Mouse (Mus musculus) limb, embryonic 12.5 days (tissue): ENCODE measurements around the gene Bicc1. TPM values are rescaled to one million over a fixed set of nuclear protein-coding genes. Genes with fewer than 3 reads are reported as not detected.

Experiments
- ATAC-seq: fragments of 200-750 bp; cut with Nextera tagmentation; 2 replicates; pipeline ENCODE4 v1.8.0; 2017; ENCODE audit warnings: low read depth, moderate TSS enrichment; ENCODE audit not compliant: insufficient number of reproducible peaks, insufficient read depth, low FRiP score, low TSS enrichment
- H3K27ac ChIP-seq: fragments of 300-500 bp; sonication (generic); 2 replicates; pipeline ENCODE4 v1.5.1; 2016; ENCODE audit warnings: mild to moderate bottlenecking, moderate library complexity
- H3K27me3 ChIP-seq: fragments of 300-500 bp; sonication (generic); 2 replicates; pipeline ENCODE4 v1.6.1; 2016; ENCODE audit warnings: mild to moderate bottlenecking, moderate library complexity
- H3K36me3 ChIP-seq: fragments of 300-500 bp; sonication (generic); 2 replicates; pipeline ENCODE4 v1.6.1; 2016; ENCODE audit warnings: mild to moderate bottlenecking, moderate library complexity
- H3K4me1 ChIP-seq: fragments of 300-500 bp; sonication (generic); replicated peaks from 2 replicates; pipeline ENCODE4 v1.6.1; 2016
- H3K4me2 ChIP-seq: fragments of 300-500 bp; sonication (generic); 2 replicates; pipeline ENCODE4 v1.6.1; 2016; ENCODE audit warnings: mild to moderate bottlenecking, moderate library complexity
- H3K4me3 ChIP-seq: fragments of 300-500 bp; sonication (generic); replicated peaks from 2 replicates; pipeline ENCODE4 v1.5.1; 2016; ENCODE audit warnings: mild to moderate bottlenecking
- H3K9ac ChIP-seq: fragments of 300-500 bp; sonication (generic); replicated peaks from 2 replicates; pipeline ENCODE4 v1.6.1; 2016; ENCODE audit warnings: mild to moderate bottlenecking, moderate library complexity
- H3K9me3 ChIP-seq: fragments of 300-500 bp; sonication (generic); 2 replicates; pipeline ENCODE4 v1.6.1; 2016; ENCODE audit warnings: mild to moderate bottlenecking, moderate library complexity
- WGBS: fragments of 180-500 bp; shearing (Covaris S2); methylation state at CpG from one replicate; pipeline ENCODE4 v1.1.7; 2016; 5-methylcytosine and 5-hydroxymethylcytosine counted together
- polyA plus RNA-seq: library from polyadenylated mRNA; unstranded; fragments of >200 nt; fragmentation: Nextera tagmentation; extraction: Ambion mirVana; gene quantifications from 2 replicates; pipeline ENCODE4 v1.2.1, GENCODE M21; 2016

Bicc1 gene
- polyA plus RNA-seq, 1 experiment from 2014 or later = 15.6 TPM

DNA sequence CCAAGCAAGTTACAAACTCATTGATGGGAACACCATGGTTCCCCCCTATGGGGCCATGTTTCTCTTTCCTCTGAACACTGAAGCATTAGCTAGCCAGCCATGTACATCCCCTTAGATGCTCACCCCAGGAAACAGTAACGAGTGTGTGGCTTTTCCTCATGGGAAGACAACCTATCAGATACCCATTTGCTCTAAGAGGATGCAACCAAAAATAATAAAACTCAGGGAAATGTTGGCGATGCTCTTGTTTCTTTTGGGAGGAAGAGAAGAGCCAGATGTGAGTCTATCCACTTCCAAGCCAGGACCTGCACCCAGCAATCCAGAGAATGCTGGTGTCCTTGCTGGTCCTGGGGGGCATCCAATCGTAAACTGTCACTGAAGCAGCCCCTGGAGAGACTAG lies 136.0 kb downstream of the Bicc1 start:
- H3K4me1 ChIP-seq = peaks cover 9% of the 10 kb centered on the region; the same call in 1 of the 2 replicates
- 78% methylated on average over 3 of the region's 3 CpGs for WGBS
- no peaks in the 10 kb centered on the region for H3K27me3 ChIP-seq
- no peak for ATAC-seq
- H3K27ac ChIP-seq = no peak overlapping the region
- no peaks in the 10 kb centered on the region for H3K36me3 ChIP-seq
- H3K4me2 ChIP-seq = no peak overlapping the region
- H3K4me3 ChIP-seq = no peak overlapping the region
- H3K9me3 ChIP-seq = no peaks in the 10 kb centered on the region
- H3K9ac ChIP-seq = no peak overlapping the region

DNA sequence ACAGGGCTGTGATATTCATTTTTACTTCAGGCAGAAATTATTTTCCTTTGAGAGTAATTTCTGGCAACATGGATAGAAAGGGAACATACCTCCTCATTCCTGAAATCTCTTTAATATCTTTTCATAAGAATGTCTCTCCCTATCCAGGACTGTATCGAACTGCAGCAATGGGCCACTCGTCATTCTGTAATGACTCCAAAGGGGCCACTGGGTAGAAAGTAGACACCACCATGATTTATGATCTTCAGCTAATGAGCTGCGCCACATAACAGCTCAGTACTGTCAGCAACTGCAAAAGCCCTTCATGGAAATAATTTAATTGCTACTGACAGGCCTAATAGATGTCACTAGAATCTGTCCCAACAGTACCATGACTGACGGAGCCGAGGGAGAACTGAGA lies 139.0 kb downstream of the Bicc1 start:
- WGBS = 51% methylated on average over 5 of the region's 5 CpGs

GRCm38 (mm10) chr10:71019836-71020235 lies 139.7 kb downstream of the Bicc1 start:
- no peak overlapping the region for H3K4me3 ChIP-seq
- no peaks in the 10 kb centered on the region for H3K36me3 ChIP-seq
- H3K9me3 ChIP-seq = no peaks in the 10 kb centered on the region
- 92% methylated on average over 6 of the region's 6 CpGs for WGBS
- peaks cover 9% of the 10 kb centered on the region; the same call in 1 of the 2 replicates for H3K4me1 ChIP-seq
- H3K27me3 ChIP-seq = no peaks in the 10 kb centered on the region
- H3K4me2 ChIP-seq = no peak overlapping the region
- H3K27ac ChIP-seq = no peak overlapping the region
- ATAC-seq = no peak
- no peak overlapping the region for H3K9ac ChIP-seq

More for the DNA sequence above, 139.0 kb downstream of the Bicc1 start:
- no peak overlapping the region for H3K27ac ChIP-seq
- no peak for ATAC-seq
- no peaks in the 10 kb centered on the region for H3K36me3 ChIP-seq
- H3K9me3 ChIP-seq = no peaks in the 10 kb centered on the region
- H3K4me3 ChIP-seq = no peak overlapping the region
- peaks cover 9% of the 10 kb centered on the region; the same call in 1 of the 2 replicates for H3K4me1 ChIP-seq
- H3K4me2 ChIP-seq = no peak overlapping the region
- H3K9ac ChIP-seq = no peak overlapping the region
- H3K27me3 ChIP-seq = no peaks in the 10 kb centered on the region

- WGBS = 74% methylated on average over 19 of the region's 19 CpGs
- Histone ChIP-seq H3K9me3 (no peaks in the 10 kb centered on the region), H3K27ac (no peak overlapping the region), H3K9ac (no peak overlapping the region), H3K36me3 (no peaks in the 10 kb centered on the region), H3K4me2 (no peak overlapping the region), H3K27me3 (no peaks in the 10 kb centered on the region), H3K4me1 (peaks cover 15% of the 10 kb centered on the region; the same call in 1 of the 2 replicates), H3K4me3 (no peak overlapping the region)
- no peak for ATAC-seq
Measured at GRCm38 (mm10) chr10:71009771-71010496, 149.6 kb downstream of the Bicc1 start.

DNA sequence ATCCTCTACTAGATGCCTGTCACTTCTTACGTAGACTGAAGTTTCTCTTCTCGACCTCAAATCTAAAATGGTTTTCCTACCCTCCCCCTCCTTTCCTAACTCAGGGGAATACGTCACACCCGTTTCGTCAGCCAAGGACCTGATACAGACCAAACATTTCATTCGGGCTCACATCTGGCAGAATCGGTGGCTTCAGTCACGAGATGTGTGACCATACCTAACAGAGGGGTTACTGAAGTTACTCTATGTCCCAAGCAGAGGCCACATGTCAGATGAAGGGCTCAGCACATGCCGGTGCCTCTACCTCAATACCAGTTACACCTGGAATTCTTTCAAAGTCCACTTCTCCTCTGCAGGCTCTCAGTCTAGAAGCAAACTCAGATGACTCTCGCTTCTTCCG lies 150.8 kb downstream of the Bicc1 start:
- WGBS = 87% methylated on average over 11 of the region's 11 CpGs
- Histone ChIP-seq H3K27ac (no peak overlapping the region), H3K4me2 (no peak overlapping the region), H3K4me3 (no peak overlapping the region), H3K4me1 (peaks cover 15% of the 10 kb centered on the region; the same call in 1 of the 2 replicates), H3K36me3 (no peaks in the 10 kb centered on the region), H3K27me3 (no peaks in the 10 kb centered on the region), H3K9ac (no peak overlapping the region), H3K9me3 (no peaks in the 10 kb centered on the region)
- no peak for ATAC-seq

- H3K27ac ChIP-seq = no peak overlapping the region
Measured at GRCm38 (mm10) chr10:71007956-71008355, 151.5 kb downstream of the Bicc1 start.

GRCm38 (mm10) chr10:71007516-71007915 lies 152.0 kb downstream of the Bicc1 start:
- H3K27me3 ChIP-seq = no peaks in the 10 kb centered on the region
- H3K36me3 ChIP-seq = no peaks in the 10 kb centered on the region
- H3K9me3 ChIP-seq = no peaks in the 10 kb centered on the region
- 82% methylated on average over 5 of the region's 5 CpGs for WGBS
- H3K4me3 ChIP-seq = no peak overlapping the region
- H3K4me2 ChIP-seq = no peak overlapping the region
- peaks cover 15% of the 10 kb centered on the region; the same call in 1 of the 2 replicates for H3K4me1 ChIP-seq
- H3K9ac ChIP-seq = no peak overlapping the region
- ATAC-seq = no peak
- no peak overlapping the region for H3K27ac ChIP-seq

More at GRCm38 (mm10) chr10:71007956-71008355, 151.5 kb downstream of the Bicc1 start:
- peaks cover 15% of the 10 kb centered on the region; the same call in 1 of the 2 replicates for H3K4me1 ChIP-seq
- ATAC-seq = no peak
- H3K4me2 ChIP-seq = no peak overlapping the region
- H3K9ac ChIP-seq = no peak overlapping the region
- no peak overlapping the region for H3K4me3 ChIP-seq
- no peaks in the 10 kb centered on the region for H3K9me3 ChIP-seq
- no peaks in the 10 kb centered on the region for H3K36me3 ChIP-seq
- no peaks in the 10 kb centered on the region for H3K27me3 ChIP-seq
- 36% methylated on average over 9 of the region's 9 CpGs for WGBS

DNA sequence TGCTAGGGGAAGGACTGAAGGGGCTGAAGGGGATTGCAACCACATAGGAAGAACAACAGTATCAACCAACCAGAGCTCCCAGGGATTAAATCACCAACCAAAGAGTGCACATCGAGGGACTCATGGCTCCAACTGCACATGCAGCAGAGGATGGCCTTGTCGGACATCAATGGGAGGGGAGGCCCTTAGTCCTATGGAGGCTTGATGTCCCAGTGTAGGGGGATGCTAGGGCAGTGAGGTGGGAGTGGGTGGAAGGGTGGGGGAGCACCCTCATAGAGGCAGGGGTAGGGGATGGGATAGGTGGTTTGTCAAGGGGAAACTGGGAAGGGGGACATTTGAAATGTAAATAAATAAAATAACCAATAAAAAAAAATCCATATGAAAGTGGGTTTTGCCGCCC lies 152.5 kb downstream of the Bicc1 start:
- H3K4me1 ChIP-seq = peaks cover 15% of the 10 kb centered on the region; the same call in 1 of the 2 replicates
- WGBS = 92% methylated on average over 3 of the region's 3 CpGs
- no peak overlapping the region for H3K4me2 ChIP-seq
- H3K27me3 ChIP-seq = no peaks in the 10 kb centered on the region
- H3K4me3 ChIP-seq = no peak overlapping the region
- no peak overlapping the region for H3K27ac ChIP-seq
- no peaks in the 10 kb centered on the region for H3K9me3 ChIP-seq
- H3K9ac ChIP-seq = no peak overlapping the region
- no peak for ATAC-seq
- H3K36me3 ChIP-seq = no peaks in the 10 kb centered on the region

DNA sequence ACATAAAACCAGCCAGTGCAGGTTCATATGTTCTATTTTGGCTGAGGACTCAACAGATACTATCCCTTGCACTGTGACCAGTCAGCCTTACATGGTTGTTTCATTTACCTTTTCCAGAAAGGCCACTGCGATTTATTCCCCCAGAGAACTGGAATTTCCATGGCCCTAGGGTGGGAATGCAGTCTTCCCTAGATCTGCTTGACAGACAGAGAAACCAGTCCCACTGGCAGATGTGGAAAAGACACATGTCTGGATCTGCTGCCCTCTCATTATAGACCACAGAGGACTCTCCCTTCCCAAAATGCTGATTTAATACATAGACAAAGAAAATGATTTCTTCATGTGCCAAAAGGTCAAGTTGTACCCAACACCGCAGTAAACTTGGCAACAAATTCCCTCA lies 156.6 kb downstream of the Bicc1 start:
- no peak overlapping the region for H3K4me3 ChIP-seq
- ATAC-seq = no peak
- H3K4me1 ChIP-seq = peaks cover 4% of the 10 kb centered on the region; the same call in 1 of the 2 replicates
- no peaks in the 10 kb centered on the region for H3K36me3 ChIP-seq
- H3K27ac ChIP-seq = no peak overlapping the region
- H3K4me2 ChIP-seq = no peak overlapping the region
- no peak overlapping the region for H3K9ac ChIP-seq
- H3K9me3 ChIP-seq = no peaks in the 10 kb centered on the region
- H3K27me3 ChIP-seq = no peaks in the 10 kb centered on the region
- 85% methylated on average over 2 of the region's 2 CpGs for WGBS

DNA sequence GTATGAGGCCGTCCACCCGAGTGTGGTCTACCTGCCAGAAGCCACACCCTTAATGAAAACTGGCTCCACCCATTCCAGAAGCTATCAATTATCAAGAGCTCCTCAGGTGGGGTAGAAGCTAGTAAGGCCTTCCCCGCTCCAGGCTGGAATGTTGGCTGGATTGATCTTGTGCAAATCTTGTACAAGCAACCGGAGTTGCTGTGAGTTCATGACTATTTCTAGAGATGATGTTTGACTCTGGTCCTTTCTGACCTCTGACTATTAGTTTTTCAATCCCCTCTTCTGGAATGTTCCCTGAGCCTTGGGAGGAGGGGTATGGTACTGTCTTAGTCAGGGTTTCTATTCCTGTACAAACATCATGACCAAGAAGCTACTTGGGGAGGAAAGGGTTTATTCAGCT lies 157.3 kb downstream of the Bicc1 start:
- Histone ChIP-seq H3K9me3 (no peaks in the 10 kb centered on the region), H3K4me2 (no peak overlapping the region), H3K4me1 (no peaks in the 10 kb centered on the region), H3K36me3 (no peaks in the 10 kb centered on the region), H3K27me3 (no peaks in the 10 kb centered on the region), H3K27ac (no peak overlapping the region), H3K9ac (no peak overlapping the region), H3K4me3 (no peak overlapping the region)
- no peak for ATAC-seq
- 92% methylated on average over 4 of the region's 4 CpGs for WGBS

GRCm38 (mm10) chr10:70998136-70998535 lies 161.4 kb downstream of the Bicc1 start:
- H3K9ac ChIP-seq = no peak overlapping the region
- ATAC-seq = no peak
- H3K27ac ChIP-seq = no peak overlapping the region
- no peak overlapping the region for H3K4me2 ChIP-seq
- no peaks in the 10 kb centered on the region for H3K4me1 ChIP-seq
- no peaks in the 10 kb centered on the region for H3K27me3 ChIP-seq
- no peaks in the 10 kb centered on the region for H3K9me3 ChIP-seq
- H3K36me3 ChIP-seq = no peaks in the 10 kb centered on the region
- no peak overlapping the region for H3K4me3 ChIP-seq
- whole genome bisulfite sequencing = 47% methylated on average over 4 of the region's 4 CpGs

DNA sequence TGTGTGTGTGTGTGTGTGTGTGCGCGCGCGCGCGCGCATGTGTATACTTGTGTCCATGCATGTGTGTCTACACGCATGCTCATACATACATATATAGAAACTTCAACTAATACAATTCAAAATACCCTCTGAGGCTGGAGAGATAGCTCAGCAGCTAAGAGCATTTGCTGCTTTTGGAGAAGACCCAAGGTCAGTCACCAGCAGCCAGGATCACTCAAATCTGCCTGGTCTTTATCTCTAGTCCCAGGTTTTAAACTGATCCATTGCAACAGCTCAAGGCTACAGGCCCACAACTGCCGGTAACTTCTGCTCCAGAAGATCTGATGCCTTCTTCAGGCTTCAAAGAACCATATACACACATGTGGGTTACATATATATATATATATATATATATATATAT lies 163.4 kb downstream of the Bicc1 start:
- no peak overlapping the region for H3K9ac ChIP-seq
- H3K27ac ChIP-seq = no peak overlapping the region
- H3K9me3 ChIP-seq = no peaks in the 10 kb centered on the region
- no peaks in the 10 kb centered on the region for H3K4me1 ChIP-seq
- H3K36me3 ChIP-seq = no peaks in the 10 kb centered on the region
- H3K27me3 ChIP-seq = no peaks in the 10 kb centered on the region
- H3K4me2 ChIP-seq = no peak overlapping the region
- no peak overlapping the region for H3K4me3 ChIP-seq
- WGBS = 96% methylated on average over 9 of the region's 9 CpGs
- no peak for ATAC-seq
